Mouse (Mus musculus): ENCODE measurements around the gene Sirpb1b. TPM values are rescaled to one million over a fixed set of nuclear protein-coding genes. Genes with fewer than 3 reads are reported as not detected.
"Not testable (repeated sequence)": the region's sequence is repeated elsewhere in the genome, so short reads cannot be mapped to it uniquely, and the experiment has no call there.

Gene Sirpb1b
- total RNA-seq (2021) (under 1 TPM; 0.37 to 0.59 TPM), polyA plus RNA-seq (2012; rRNA removed) (not detected in 2 replicates)
- long read RNA-seq, partial matches to known transcripts, result 0 of 1 reads
- long read RNA-seq, other reads (novel, unspliced or antisense), result 0 of 1 reads

GRCm38 (mm10) chr3:15574887-15575286 is at the start of gene Sirpb1b:
Gene Sirpb1b (minus strand): TSS chr3:15575065.
- not testable (repeated sequence) for DNase-seq

GRCm38 (mm10) chr3:15590377-15591117 is 15.7 kb upstream of the Sirpb1b start:
- not testable (repeated sequence) for DNase-seq

GRCm38 (mm10) chr3:15586665-15587064 is 11.8 kb upstream of the Sirpb1b start:
- DNase-seq, result not testable (repeated sequence)

DNA sequence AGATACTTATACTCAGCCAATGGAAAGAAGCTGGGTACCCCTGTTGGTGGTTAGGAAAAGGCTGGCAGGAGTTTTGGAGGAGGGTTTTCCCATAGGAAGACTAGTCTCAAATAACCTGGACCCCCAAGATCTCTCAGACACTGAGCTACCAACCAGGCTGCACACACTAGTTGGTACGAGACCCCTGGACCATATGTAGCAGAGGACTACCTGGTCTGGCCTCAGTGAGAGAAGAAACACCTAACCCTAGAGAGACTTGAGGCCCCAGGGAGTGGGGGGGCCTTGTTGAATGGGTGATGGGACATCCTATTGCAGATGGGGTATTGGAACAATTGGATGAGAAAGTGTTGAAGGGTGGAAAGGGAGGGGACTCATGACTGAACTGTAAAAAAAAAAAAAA is 8.6 kb upstream of the Sirpb1b start:
- no peak for DNase-seq

GRCm38 (mm10) chr3:15582948-15583347 is 8.1 kb upstream of the Sirpb1b start:
- not testable (repeated sequence) for DNase-seq

GRCm38 (mm10) chr3:15576466-15576865 is 1.6 kb upstream of the Sirpb1b start:
- DNase-seq, result not testable (repeated sequence)

GRCm38 (mm10) chr3:15528589-15528988 is 46.3 kb downstream of the Sirpb1b start:
- DNase-seq, result no peak

GRCm38 (mm10) chr3:15513608-15514007 is 61.3 kb downstream of the Sirpb1b start:
- not testable (repeated sequence) for DNase-seq

GRCm38 (mm10) chr3:15507792-15508321 is 67.0 kb downstream of the Sirpb1b start:
- not testable (repeated sequence) for DNase-seq

DNA sequence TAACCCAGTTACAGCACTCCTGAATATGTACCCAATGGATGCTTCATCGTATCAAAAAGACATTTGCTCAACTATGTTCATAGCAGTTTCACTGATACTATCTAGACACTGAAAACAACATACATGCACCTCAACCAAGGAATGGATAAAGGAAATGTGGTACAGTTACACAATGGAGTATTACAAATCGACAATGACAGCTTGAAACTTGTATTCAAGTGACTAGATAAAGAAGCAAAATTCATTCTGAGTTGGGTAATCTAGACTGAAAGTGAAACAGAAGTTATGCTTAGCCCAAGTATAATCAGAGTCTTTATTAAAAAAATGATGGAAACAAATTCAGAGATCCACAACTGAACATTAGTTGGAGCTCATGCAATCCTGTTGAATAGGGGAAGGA is 100.0 kb downstream of the Sirpb1b start:
- DNase-seq, result not testable (repeated sequence)

GRCm38 (mm10) chr3:15470158-15470557 is 104.7 kb downstream of the Sirpb1b start:
- DNase-seq, result not testable (repeated sequence)

Other genes starting within 250 kb of the Sirpb1b start
- not detected for gene Gm9733, start 242.8 kb downstream of the Sirpb1b start, total RNA-seq (2021)
- not detected in 2 replicates for gene Gm9733, start 242.8 kb downstream of the Sirpb1b start, polyA plus RNA-seq (2012; rRNA removed)
- gene Sirpb1a, start 148.5 kb downstream of the Sirpb1b start, total RNA-seq (2021), result under 1 TPM; 0.41 to 0.49 TPM
- 0.11 and 0.29 TPM in 2 replicates for gene Sirpb1a, start 148.5 kb downstream of the Sirpb1b start, polyA plus RNA-seq (2012; rRNA removed)